Mouse (Mus musculus): ENCODE data around the gene Rps6ka4.

- TF ChIP-seq HCFC1 (IDR thresholded peaks at IDR 0.05; ENCODE audit: borderline replicate concordance, insufficient read depth, low read length) (no peak), ZC3H11A (IDR thresholded peaks at IDR 0.05; ENCODE audit: borderline replicate concordance, low read depth, low read length) (no peak), ZNF384 (IDR thresholded peaks at IDR 0.05; ENCODE audit: low read depth, low read length) (no peak), CHD2 (IDR thresholded peaks at IDR 0.05; ENCODE audit: low read depth, low read length) (no peak), MAFK (IDR thresholded peaks at IDR 0.05; ENCODE audit: insufficient read depth, low read depth, low read length) (no peak)
These were observed 12.2 kb upstream of the Rps6ka4 start for GRCm38 (mm10) chr19:6852393-6853305.
